Mouse (Mus musculus): Measurements from ENCODE around the gene Gast.
"Not testable (repeated sequence)": the region's sequence is repeated elsewhere in the genome, so short reads cannot be mapped to it uniquely, and the experiment has no call there.

The Gast gene

GRCm38 (mm10) chr11:100333944-100334457 lies at the start of gene Gast:
Gast (plus strand) TSS chr11:100334407.
- DNase-seq (ENCODE audit: low read depth) = no peak

- DNase-seq (ENCODE audit: low read depth) = no peak
Observed at GRCm38 (mm10) chr11:100284988-100285387, 49.2 kb upstream of the Gast start.

- DNase-seq (ENCODE audit: low read depth) = no peak
Observed at GRCm38 (mm10) chr11:100287024-100287423, 47.2 kb upstream of the Gast start.

- DNase-seq (ENCODE audit: low read depth) = no peak
Observed at GRCm38 (mm10) chr11:100288942-100289341, 45.3 kb upstream of the Gast start.

GRCm38 (mm10) chr11:100290235-100290634 lies 44.0 kb upstream of the Gast start:
- no peak for DNase-seq (ENCODE audit: low read depth)

- no peak for DNase-seq (ENCODE audit: low read depth)
Observed at GRCm38 (mm10) chr11:100292884-100293283, 41.3 kb upstream of the Gast start.

- peak; percentile 78 for DNase-seq (ENCODE audit: low read depth)
Observed at GRCm38 (mm10) chr11:100295308-100295707, 38.9 kb upstream of the Gast start.

- peak; percentile 13 for DNase-seq (ENCODE audit: low read depth)
Observed at GRCm38 (mm10) chr11:100297801-100298200, 36.4 kb upstream of the Gast start.

GRCm38 (mm10) chr11:100298274-100299036 lies 35.8 kb upstream of the Gast start:
- DNase-seq (ENCODE audit: low read depth) = peak; percentile 76

- DNase-seq (ENCODE audit: low read depth) = peak; percentile 65
Observed at GRCm38 (mm10) chr11:100300293-100300692, 33.9 kb upstream of the Gast start.

- peak; percentile 74 for DNase-seq (ENCODE audit: low read depth)
Observed at GRCm38 (mm10) chr11:100301292-100301691, 32.9 kb upstream of the Gast start.

- no peak for DNase-seq (ENCODE audit: low read depth)
Observed at GRCm38 (mm10) chr11:100307900-100308299, 26.3 kb upstream of the Gast start.

- not testable (repeated sequence) for DNase-seq (ENCODE audit: low read depth)
Observed at GRCm38 (mm10) chr11:100308672-100309071, 25.5 kb upstream of the Gast start.

GRCm38 (mm10) chr11:100311656-100312055 lies 22.6 kb upstream of the Gast start:
- no peak for DNase-seq (ENCODE audit: low read depth)

GRCm38 (mm10) chr11:100312096-100312679 lies 22.0 kb upstream of the Gast start:
- DNase-seq (ENCODE audit: low read depth) = no peak

GRCm38 (mm10) chr11:100313424-100313823 lies 20.8 kb upstream of the Gast start:
- DNase-seq (ENCODE audit: low read depth) = no peak

GRCm38 (mm10) chr11:100315439-100315838 lies 18.8 kb upstream of the Gast start:
- DNase-seq (ENCODE audit: low read depth) = no peak

- DNase-seq (ENCODE audit: low read depth) = peak; percentile 13
Observed at GRCm38 (mm10) chr11:100317826-100318380, 16.3 kb upstream of the Gast start.

- DNase-seq (ENCODE audit: low read depth) = peak; percentile 12
Observed at GRCm38 (mm10) chr11:100318529-100319451, 15.4 kb upstream of the Gast start.

GRCm38 (mm10) chr11:100319492-100320171 lies 14.6 kb upstream of the Gast start, which contains the start of gene Eif1:
Eif1 (plus strand) TSS chr11:100319885.
- peak; percentile 100 for DNase-seq (ENCODE audit: low read depth)

- peak; percentile 98 for DNase-seq (ENCODE audit: low read depth)
Observed at GRCm38 (mm10) chr11:100320172-100320630, 14.0 kb upstream of the Gast start.

Data from 416B (cell line).